9 mouse cellular contexts compared by ENCODE assay signal in genomic region chr1:86650272-86650671, GRCm38 (mm10). TPM values are rescaled to one million over a fixed set of nuclear protein-coding genes. Genes with fewer than 3 reads are reported as not detected.
A peak's percentile ranks its signal among the peaks of the same experiment; 100 is the strongest.
DNase-seq lines count a peak whose midpoint lies in the region; ATAC-seq and TF ChIP-seq lines count a peak whose summit lies in the region.
"Had no signal": no experiment of that assay in that cellular context is flagged by ENCODE, and none has a peak within 500 bp of the region (broad histone marks: within the 10 kb centered on the region; RNA-seq: fewer than 3 reads in every experiment).

No protein-coding gene starts in this region.

- H3K27ac ChIP-seq in lung, postnatal 0 days (ENCODE audit: low read length): no peak overlapping the region
- H3K27ac ChIP-seq: heart, embryonic 13.5 days had no signal

- no peaks in the 10 kb centered on the region for H3K36me3 ChIP-seq in lung, postnatal 0 days (ENCODE audit: insufficient read depth, low read length)
- H3K36me3 ChIP-seq: heart, embryonic 13.5 days had no signal

- TF ChIP-seq POLR2A in brain, embryonic 14.5 days (IDR thresholded peaks at IDR 0.05; ENCODE audit: borderline replicate concordance, extremely low read depth, insufficient read depth, insufficient read length, poor library complexity, severe bottlenecking): no peak

- H3K4me1 ChIP-seq in lung, postnatal 0 days (ENCODE audit: insufficient read depth, low read depth, low read length): no peaks in the 10 kb centered on the region
- H3K4me1 ChIP-seq: heart, embryonic 13.5 days had no signal

- no peaks in the 10 kb centered on the region for H3K27me3 ChIP-seq in lung, postnatal 0 days (replicated peaks; ENCODE audit: insufficient read depth, low read length)

- H3K9ac ChIP-seq in lung, postnatal 0 days (replicated peaks; ENCODE audit: low read depth): no peak overlapping the region
- H3K9ac ChIP-seq: heart, embryonic 13.5 days had no signal

- H3K4me3 ChIP-seq in lung, postnatal 0 days (ENCODE audit: low read depth, low read length): no peak overlapping the region
- H3K4me3 ChIP-seq: heart, embryonic 13.5 days had no signal

- DNase-seq in urinary bladder, adult 18-20 months (ENCODE audit: low spot score in 2 of 2): peak; percentile 39 to 48
- DNase-seq in urinary bladder, postnatal 10 days (ENCODE audit: low spot score): no peak
- peak; percentile 68 for DNase-seq in brain, embryonic 14.5 days (ENCODE audit: low read depth)
- peak; percentile 55 for DNase-seq in layer of hippocampus, adult 11-12 months (ENCODE audit: low spot score)
- peak; percentile 58 for DNase-seq in lung, postnatal 0 days (ENCODE audit: low spot score)
- peak; percentile 60 to 81 for DNase-seq in right cerebral cortex, postnatal 10 days (ENCODE audit: low spot score in 2 of 2)
- DNase-seq in urinary bladder, postnatal 25 days (ENCODE audit: low spot score): peak; percentile 82

- TF ChIP-seq EP300 in lung, postnatal 0 days (IDR thresholded peaks at IDR 0.05): no peak

- WGBS in lung, postnatal 0 days: 13% methylated on average over 6 of the region's 6 CpGs

- no peaks in the 10 kb centered on the region for H3K9me3 ChIP-seq in lung, postnatal 0 days (ENCODE audit: low read length)
- H3K9me3 ChIP-seq: heart, embryonic 13.5 days had no signal

- no peak overlapping the region for H3K4me2 ChIP-seq in lung, postnatal 0 days (replicated peaks; ENCODE audit: low read depth, low read length)
- H3K4me2 ChIP-seq: heart, embryonic 13.5 days had no signal

- 0 out of 2 replicates have a peak, but pooled peaks have one; percentile 33 for ATAC-seq in erythroid progenitor cell, adult 5-6 weeks (replicated peaks; ENCODE audit: low FRiP score, poor library complexity, severe bottlenecking)
- no peak for ATAC-seq in lung, postnatal 0 days

- peak; percentile 92 for TF ChIP-seq CTCF in brain, embryonic 14.5 days (IDR thresholded peaks at IDR 0.05; ENCODE audit: borderline replicate concordance, extremely low read depth, insufficient read depth, insufficient read length)
- peak; percentile 94 for TF ChIP-seq CTCF in lung, postnatal 0 days (IDR thresholded peaks at IDR 0.05)

RNA-seq across cellular contexts. Expression of gene Nppc, which starts 20.1 kb away (rescaled TPM):
- polyA plus RNA-seq in brain, embryonic 14.5 days (2012; rRNA removed): 3.2 and 6.3 TPM in 2 replicates
- total RNA-seq in erythroid progenitor cell, adult 5-6 weeks (2015; ENCODE audit: low replicate concordance): not detected in 2 replicates
- total RNA-seq in erythroid progenitor cell, adult 5-6 weeks (2017; ENCODE audit: low replicate concordance): not detected in 2 replicates
- polyA plus RNA-seq in lung, postnatal 0 days (2015; fragmentation: Nextera tagmentation; extraction: Ambion mirVana): 4.0 and 4.6 TPM in 2 replicates

RNA-seq across cellular contexts. Expression of gene Dis3l2, which starts 53.3 kb away (rescaled TPM):
- polyA plus RNA-seq in brain, embryonic 14.5 days (2012; rRNA removed): 37.4 and 39.5 TPM in 2 replicates
- 4.0 and 6.7 TPM in 2 replicates for total RNA-seq in erythroid progenitor cell, adult 5-6 weeks (2015; ENCODE audit: low replicate concordance)
- total RNA-seq in erythroid progenitor cell, adult 5-6 weeks (2017; ENCODE audit: low replicate concordance): 2.4 and 6.1 TPM in 2 replicates
- 13.5 and 14.1 TPM in 2 replicates for polyA plus RNA-seq in lung, postnatal 0 days (2015; fragmentation: Nextera tagmentation; extraction: Ambion mirVana)
